Mouse (Mus musculus): ENCODE results near the gene Trip4. TPM values are rescaled to one million over a fixed set of nuclear protein-coding genes. Genes with fewer than 3 reads are reported as not detected.

Gene Trip4
- polyA plus RNA-seq, 1 experiment from 2014 or later: 20.4 TPM

GRCm38 (mm10) chr9:65812841-65813240, 95.8 kb downstream of the Trip4 start:
- H3K4me2 ChIP-seq (ENCODE audit: low read length): no peak overlapping the region
- no peak for TF ChIP-seq CTCF (IDR thresholded peaks at IDR 0.05; ENCODE audit: low read depth)
- H3K4me1 ChIP-seq (replicated peaks; ENCODE audit: insufficient read depth, low read length): no peaks in the 10 kb centered on the region
- H3K36me3 ChIP-seq (ENCODE audit: insufficient read depth, low read length): no peaks in the 10 kb centered on the region
- no peak overlapping the region for H3K4me3 ChIP-seq (replicated peaks; ENCODE audit: low read depth, low read length)
- no peak overlapping the region for H3K9ac ChIP-seq (ENCODE audit: low read depth, low read length)
- no peaks in the 10 kb centered on the region for H3K27me3 ChIP-seq (ENCODE audit: insufficient read depth, low read length)
- WGBS: 16% methylated on average over 2 of the region's 2 CpGs
- DNase-seq (ENCODE audit: low spot score) (peak; percentile 58), ATAC-seq (replicated peaks; ENCODE audit: low FRiP score, low read depth) (no peak)
- no peak overlapping the region for H3K27ac ChIP-seq
- H3K9me3 ChIP-seq (replicated peaks; ENCODE audit: low read length): no peaks in the 10 kb centered on the region

- no peaks in the 10 kb centered on the region for H3K4me1 ChIP-seq (replicated peaks; ENCODE audit: insufficient read depth, low read length)
- WGBS: 92% methylated on average over 1 of the region's 1 CpGs
- ATAC-seq (replicated peaks; ENCODE audit: low FRiP score, low read depth): no peak
- TF ChIP-seq CTCF (IDR thresholded peaks at IDR 0.05; ENCODE audit: low read depth): no peak
- no peak overlapping the region for H3K4me2 ChIP-seq (ENCODE audit: low read length)
- no peaks in the 10 kb centered on the region for H3K27me3 ChIP-seq (ENCODE audit: insufficient read depth, low read length)
- DNase-seq (ENCODE audit: low spot score): no peak
- no peaks in the 10 kb centered on the region for H3K9me3 ChIP-seq (replicated peaks; ENCODE audit: low read length)
- H3K36me3 ChIP-seq (ENCODE audit: insufficient read depth, low read length): no peaks in the 10 kb centered on the region
- H3K4me3 ChIP-seq (replicated peaks; ENCODE audit: low read depth, low read length): no peak overlapping the region
- no peak overlapping the region for H3K27ac ChIP-seq
- no peak overlapping the region for H3K9ac ChIP-seq (ENCODE audit: low read depth, low read length)
Measured at GRCm38 (mm10) chr9:65811784-65812183, 96.8 kb downstream of the Trip4 start.

DNA sequence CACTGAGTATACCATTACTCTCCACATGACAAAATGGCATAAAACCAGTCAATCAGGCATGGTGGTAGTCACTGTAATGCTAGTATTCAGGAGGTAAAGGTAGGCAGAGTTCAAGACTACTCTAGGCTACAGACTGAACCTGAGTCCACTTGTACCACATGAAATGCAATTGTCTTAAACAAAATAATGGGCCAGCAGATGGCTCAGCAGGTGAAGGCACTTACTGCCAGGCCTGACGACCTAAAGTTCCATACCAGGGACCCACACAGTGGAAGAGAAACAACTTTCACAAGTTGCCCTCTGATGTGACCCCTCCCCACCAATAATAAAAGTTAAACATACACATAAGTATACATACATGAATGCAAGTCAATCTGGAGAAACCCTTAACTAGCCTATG, 100.8 kb downstream of the Trip4 start:
- no peaks in the 10 kb centered on the region for H3K36me3 ChIP-seq (ENCODE audit: insufficient read depth, low read length)
- WGBS: 92% methylated on average over 1 of the region's 1 CpGs
- no peaks in the 10 kb centered on the region for H3K27me3 ChIP-seq (ENCODE audit: insufficient read depth, low read length)
- ATAC-seq (replicated peaks; ENCODE audit: low FRiP score, low read depth): no peak
- no peak overlapping the region for H3K4me3 ChIP-seq (replicated peaks; ENCODE audit: low read depth, low read length)
- no peak for DNase-seq (ENCODE audit: low spot score)
- no peaks in the 10 kb centered on the region for H3K4me1 ChIP-seq (replicated peaks; ENCODE audit: insufficient read depth, low read length)
- no peak for TF ChIP-seq CTCF (IDR thresholded peaks at IDR 0.05; ENCODE audit: low read depth)
- H3K27ac ChIP-seq: no peak overlapping the region
- H3K9ac ChIP-seq (ENCODE audit: low read depth, low read length): no peak overlapping the region
- H3K4me2 ChIP-seq (ENCODE audit: low read length): no peak overlapping the region
- H3K9me3 ChIP-seq (replicated peaks; ENCODE audit: low read length): no peaks in the 10 kb centered on the region

DNA sequence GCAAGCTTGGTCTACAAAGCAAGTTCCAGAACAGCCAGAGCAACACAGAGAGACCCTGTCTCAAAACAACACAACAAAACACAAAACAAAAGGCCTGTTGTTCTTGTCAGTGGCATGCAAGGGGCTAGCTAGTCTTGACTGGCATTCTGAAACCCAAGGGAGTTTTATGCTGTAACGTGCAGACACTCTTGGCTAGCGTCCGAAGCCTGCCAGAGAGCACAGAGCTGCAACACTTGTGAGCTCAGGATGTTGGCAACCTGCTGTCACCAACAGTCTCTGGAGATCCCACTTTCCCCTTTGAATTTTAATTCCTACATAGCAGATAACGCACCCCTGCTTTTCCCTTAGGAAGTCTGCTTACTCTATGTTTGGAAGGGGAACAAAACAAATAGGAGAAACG, 101.3 kb downstream of the Trip4 start:
- no peaks in the 10 kb centered on the region for H3K4me1 ChIP-seq (replicated peaks; ENCODE audit: insufficient read depth, low read length)
- 64% methylated on average over 5 of the region's 5 CpGs for WGBS
- no peak for TF ChIP-seq CTCF (IDR thresholded peaks at IDR 0.05; ENCODE audit: low read depth)
- no peaks in the 10 kb centered on the region for H3K27me3 ChIP-seq (ENCODE audit: insufficient read depth, low read length)
- H3K9ac ChIP-seq (ENCODE audit: low read depth, low read length): no peak overlapping the region
- DNase-seq (ENCODE audit: low spot score): no peak
- H3K4me2 ChIP-seq (ENCODE audit: low read length): no peak overlapping the region
- H3K27ac ChIP-seq: no peak overlapping the region
- H3K9me3 ChIP-seq (replicated peaks; ENCODE audit: low read length): no peaks in the 10 kb centered on the region
- H3K36me3 ChIP-seq (ENCODE audit: insufficient read depth, low read length): no peaks in the 10 kb centered on the region
- ATAC-seq (replicated peaks; ENCODE audit: low FRiP score, low read depth): no peak
- H3K4me3 ChIP-seq (replicated peaks; ENCODE audit: low read depth, low read length): no peak overlapping the region

- Histone ChIP-seq H3K27me3 (ENCODE audit: insufficient read depth, low read length) (no peaks in the 10 kb centered on the region), H3K4me2 (ENCODE audit: low read length) (no peak overlapping the region), H3K4me3 (replicated peaks; ENCODE audit: low read depth, low read length) (no peak overlapping the region), H3K9ac (ENCODE audit: low read depth, low read length) (no peak overlapping the region), H3K27ac (no peak overlapping the region), H3K4me1 (replicated peaks; ENCODE audit: insufficient read depth, low read length) (no peaks in the 10 kb centered on the region), H3K36me3 (ENCODE audit: insufficient read depth, low read length) (peaks cover 2% of the 10 kb centered on the region; the same call in 1 of the 2 replicates), H3K9me3 (replicated peaks; ENCODE audit: low read length) (no peaks in the 10 kb centered on the region)
- no peak for ATAC-seq (replicated peaks; ENCODE audit: low FRiP score, low read depth)
- no peak for DNase-seq (ENCODE audit: low spot score)
- 45% methylated on average over 4 of the region's 4 CpGs for WGBS
- no peak for TF ChIP-seq CTCF (IDR thresholded peaks at IDR 0.05; ENCODE audit: low read depth)
Measured at GRCm38 (mm10) chr9:65799770-65800169, 108.8 kb downstream of the Trip4 start.

- ATAC-seq (replicated peaks; ENCODE audit: low FRiP score, low read depth) (no peak), DNase-seq (ENCODE audit: low spot score) (no peak)
- H3K4me2 ChIP-seq (ENCODE audit: low read length): no peak overlapping the region
- H3K9me3 ChIP-seq (replicated peaks; ENCODE audit: low read length): no peaks in the 10 kb centered on the region
- 0 out of 2 replicates have a peak, but pooled peaks cover 2% of the 10 kb centered on the region for H3K4me1 ChIP-seq (replicated peaks; ENCODE audit: insufficient read depth, low read length)
- peaks cover 6% of the 10 kb centered on the region; the same call in 1 of the 2 replicates for H3K36me3 ChIP-seq (ENCODE audit: insufficient read depth, low read length)
- no peak overlapping the region for H3K27ac ChIP-seq
- H3K27me3 ChIP-seq (ENCODE audit: insufficient read depth, low read length): no peaks in the 10 kb centered on the region
- no peak for TF ChIP-seq CTCF (IDR thresholded peaks at IDR 0.05; ENCODE audit: low read depth)
- H3K9ac ChIP-seq (ENCODE audit: low read depth, low read length): no peak overlapping the region
- 76% methylated on average over 2 of the region's 2 CpGs for WGBS
- no peak overlapping the region for H3K4me3 ChIP-seq (replicated peaks; ENCODE audit: low read depth, low read length)
Measured at GRCm38 (mm10) chr9:65795651-65796050, 112.9 kb downstream of the Trip4 start.

DNA sequence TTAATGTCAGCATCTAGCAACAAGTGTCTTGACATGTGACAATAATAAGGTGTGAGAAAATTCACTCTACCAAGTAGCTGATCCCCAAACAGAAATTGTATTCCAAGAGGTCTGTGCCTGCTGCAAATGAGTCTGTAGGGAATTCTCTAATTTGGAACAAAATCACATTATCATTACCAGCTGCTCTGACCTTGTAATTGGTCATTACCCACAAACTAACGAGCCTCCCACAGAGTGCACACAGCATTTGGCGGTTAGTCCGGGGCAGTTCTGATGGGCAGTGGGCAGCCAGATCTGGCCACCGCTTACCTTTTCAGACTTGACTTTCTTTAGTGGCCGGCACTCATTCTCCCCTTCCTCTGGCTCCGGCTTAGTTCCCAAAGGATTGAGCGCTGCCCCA, 114.3 kb downstream of the Trip4 start:
- TF ChIP-seq CTCF (IDR thresholded peaks at IDR 0.05; ENCODE audit: low read depth): no peak
- H3K27ac ChIP-seq: no peak overlapping the region
- H3K4me3 ChIP-seq (replicated peaks; ENCODE audit: low read depth, low read length): no peak overlapping the region
- WGBS: 82% methylated on average over 7 of the region's 7 CpGs
- 0 out of 2 replicates have a peak, but pooled peaks cover 2% of the 10 kb centered on the region for H3K4me1 ChIP-seq (replicated peaks; ENCODE audit: insufficient read depth, low read length)
- H3K27me3 ChIP-seq (ENCODE audit: insufficient read depth, low read length): no peaks in the 10 kb centered on the region
- no peak for ATAC-seq (replicated peaks; ENCODE audit: low FRiP score, low read depth)
- H3K9me3 ChIP-seq (replicated peaks; ENCODE audit: low read length): no peaks in the 10 kb centered on the region
- H3K36me3 ChIP-seq (ENCODE audit: insufficient read depth, low read length): peaks cover 6% of the 10 kb centered on the region; the same call in 1 of the 2 replicates
- no peak overlapping the region for H3K4me2 ChIP-seq (ENCODE audit: low read length)
- DNase-seq (ENCODE audit: low spot score): no peak
- H3K9ac ChIP-seq (ENCODE audit: low read depth, low read length): no peak overlapping the region
